8 mouse cellular contexts compared by ENCODE assay signal in genomic region chr9:118881281-118881945, GRCm38 (mm10). TPM values are rescaled to one million over a fixed set of nuclear protein-coding genes. Genes with fewer than 3 reads are reported as not detected.
DNase-seq lines count a peak whose midpoint lies in the region; ATAC-seq lines count a peak whose summit lies in the region.

No protein-coding gene starts in this region.

- intact Hi-C loops in heart, postnatal 25 days (cut with DNase I), result no loop called here

- peak; percentile 75 for ATAC-seq in megakaryocyte progenitor cell, adult 5-6 weeks (replicated peaks; ENCODE audit: poor library complexity)

- peak; percentile 46 for DNase-seq in heart, postnatal 4 days
- no peak for DNase-seq in heart, postnatal 25 days (ENCODE audit: low spot score)
- peak; percentile 65 for DNase-seq in ES-CJ7 (ENCODE audit: low read depth, low spot score)
- peak; percentile 51 for DNase-seq in cerebellum, adult 9-11 months
- DNase-seq in urinary bladder, postnatal 36 days (ENCODE audit: low spot score in 2 of 2), result no peak
- no peak for DNase-seq in right cerebral cortex, postnatal 25 days
- DNase-seq in frontal cortex, postnatal 36 days (ENCODE audit: low spot score in 2 of 2), result no peak

RNA-seq across cellular contexts. Expression of gene Ctdspl, which starts 44.8 kb away (rescaled TPM):
- total RNA-seq in heart, postnatal 4 days (2021), result 10 to 100 TPM; 18.4 to 20.2 TPM
- 10 to 100 TPM; 10.1 to 12.7 TPM for total RNA-seq in heart, postnatal 25 days (2021)
- 16.7 and 19.4 TPM in 2 replicates for total RNA-seq in megakaryocyte progenitor cell, adult 5-6 weeks (2015)
- 7.4 and 8.1 TPM in 2 replicates for total RNA-seq in megakaryocyte progenitor cell, adult 5-6 weeks (2017)

Comparison
In these comparisons a context has a peak if more than half of its experiments do, and no peak if none do; other contexts are left out.
1. DNase-seq: peak in heart, postnatal 4 days (single experiment), ES-CJ7 (single experiment) and cerebellum, adult 9-11 months (single experiment); none in heart, postnatal 25 days (single experiment), urinary bladder, postnatal 36 days (0 of 2), right cerebral cortex, postnatal 25 days (single experiment) and frontal cortex, postnatal 36 days (0 of 2).